Mouse (Mus musculus) liver, postnatal 0 days (tissue): ENCODE results near the gene Rin3.
A peak's percentile ranks its signal among the peaks of the same experiment; 100 is the strongest.

ENCODE experiments used
- CTCF ChIP-seq: sonication (generic); IDR thresholded peaks from 2 replicates; pipeline ENCODE4 v1.5.1; 2016; ENCODE audit warnings: antibody characterized with exemption, low read depth
- EP300 ChIP-seq: IDR thresholded peaks from 2 replicates; pipeline ENCODE4 v1.6.1; 2016; ENCODE audit warnings: antibody characterized with exemption, low read depth, mild to moderate bottlenecking

- TF ChIP-seq CTCF (no peak), EP300 (peak; percentile 30; the same call in 1 of the 2 replicates)
These were observed 24.2 kb upstream of the Rin3 start for GRCm38 (mm10) chr12:102258522-102259112.
